33 mouse cellular contexts compared by ENCODE assay signal in the genomic region with DNA sequence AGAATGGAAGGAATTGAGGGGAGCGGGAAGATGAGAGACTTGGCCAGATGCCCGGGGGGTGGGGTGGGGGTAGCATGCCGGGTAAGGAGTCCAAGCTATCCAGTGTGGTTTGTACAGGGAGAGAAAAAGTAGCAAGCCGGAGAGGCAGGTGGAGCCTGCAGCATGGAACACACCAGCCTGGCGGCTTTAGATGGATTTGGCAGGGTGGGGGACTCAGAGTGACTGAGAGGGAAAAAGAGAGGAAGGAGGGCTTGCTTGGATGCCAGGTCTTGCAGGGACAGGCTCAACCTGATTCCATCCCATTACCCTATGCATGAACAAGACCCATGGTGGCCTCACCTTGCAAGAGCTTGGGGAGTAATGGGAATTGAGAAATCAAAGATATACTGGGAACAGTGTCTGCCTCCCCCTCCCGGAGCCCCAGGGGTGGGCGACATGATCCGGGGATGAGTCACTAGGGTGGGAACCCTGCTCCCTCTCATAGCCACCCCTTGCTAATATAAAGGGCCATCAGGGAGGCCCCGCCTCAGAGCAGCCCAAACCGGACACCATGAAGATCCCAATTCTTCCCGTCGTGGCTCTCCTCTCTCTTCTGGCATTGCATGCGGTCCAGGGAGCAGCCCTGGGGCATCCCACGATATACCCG. TPM values are rescaled to one million over a fixed set of nuclear protein-coding genes. Genes with fewer than 3 reads are reported as not detected.
DNase-seq lines count a peak whose midpoint lies in the region; ATAC-seq and TF ChIP-seq lines count a peak whose summit lies in the region.
"Had no signal": no experiment of that assay in that cellular context is flagged by ENCODE, and none has a peak within 500 bp of the region (broad histone marks: within the 10 kb centered on the region; RNA-seq: fewer than 3 reads in every experiment).

Krtdap (plus strand) TSS at position 520 of the 646 bp plus-strand sequence.

- no peak within 1 kb of the TSS for H3K4me3 ChIP-seq in gastrocnemius, adult 2 months
- H3K4me3 ChIP-seq in thymus, adult 2 months (ENCODE audit: control insufficient read depth, insufficient read depth, low read length): no peak within 1 kb of the TSS
- peak within 1 kb of the TSS; percentile 29 for H3K4me3 ChIP-seq in embryonic facial prominence, embryonic 15.5 days (replicated peaks)
- H3K4me3 ChIP-seq in stomach, postnatal 0 days (ENCODE audit: low read depth, low read length): peak within 1 kb of the TSS; percentile 31
- H3K4me3 ChIP-seq: forebrain, embryonic 10.5 days; heart, adult 2 months; heart, embryonic 12.5 days; hindbrain, embryonic 13.5 days; liver, embryonic 13.5 days had no signal

- H3K36me3 ChIP-seq in thymus, adult 2 months (ENCODE audit: control insufficient read depth, insufficient read depth, low read length): no peaks in the 10 kb centered on the region
- H3K36me3 ChIP-seq in embryonic facial prominence, embryonic 15.5 days: no peaks in the 10 kb centered on the region
- H3K36me3 ChIP-seq in stomach, postnatal 0 days (ENCODE audit: control insufficient read depth, insufficient read depth, low read length): no peaks in the 10 kb centered on the region
- H3K36me3 ChIP-seq: forebrain, embryonic 10.5 days; heart, embryonic 12.5 days; hindbrain, embryonic 13.5 days; liver, embryonic 13.5 days had no signal

- ATAC-seq in embryonic facial prominence, embryonic 15.5 days (ENCODE audit: insufficient number of reproducible peaks, low FRiP score, low TSS enrichment, low read depth): peak; percentile 31; the same call in 1 of the 2 replicates
- peak; percentile 41; the same call in 1 of the 2 replicates for ATAC-seq in stomach, postnatal 0 days (ENCODE audit: low FRiP score, low TSS enrichment)
- no peak for ATAC-seq in erythroblast, adult 5-6 weeks (replicated peaks; ENCODE audit: low FRiP score, poor library complexity, severe bottlenecking)
- ATAC-seq: forebrain, embryonic 16.5 days; intestine, postnatal 0 days; Patski had no signal

- no peak within 1 kb of the TSS for H3K9ac ChIP-seq in embryonic facial prominence, embryonic 15.5 days
- peak within 1 kb of the TSS; percentile 50 for H3K9ac ChIP-seq in stomach, postnatal 0 days (ENCODE audit: low read length)
- H3K9ac ChIP-seq: heart, embryonic 12.5 days; hindbrain, embryonic 13.5 days; liver, embryonic 13.5 days had no signal

- no peak for TF ChIP-seq POLR2A in thymus, adult 2 months (IDR thresholded peaks at IDR 0.05; ENCODE audit: control insufficient read depth, extremely low read depth, insufficient read depth, low read length, poor library complexity)

- WGBS in thymus, adult 2 months: 80% methylated on average over 15 of the region's 15 CpGs
- WGBS in embryonic facial prominence, embryonic 15.5 days: 30% methylated on average over 15 of the region's 15 CpGs
- 38% methylated on average over 15 of the region's 15 CpGs for WGBS in stomach, postnatal 0 days

- no peaks in the 10 kb centered on the region for H3K4me1 ChIP-seq in thymus, adult 2 months (replicated peaks; ENCODE audit: control insufficient read depth, insufficient read depth, low read length)
- peaks cover 5% of the 10 kb centered on the region; the same call in 1 of the 2 replicates for H3K4me1 ChIP-seq in embryonic facial prominence, embryonic 15.5 days
- H3K4me1 ChIP-seq in stomach, postnatal 0 days (replicated peaks; ENCODE audit: control insufficient read depth, insufficient read depth): no peaks in the 10 kb centered on the region
- H3K4me1 ChIP-seq: heart, embryonic 12.5 days; liver, embryonic 13.5 days had no signal

- H3K9me3 ChIP-seq in embryonic facial prominence, embryonic 15.5 days (replicated peaks): no peaks in the 10 kb centered on the region
- no peaks in the 10 kb centered on the region for H3K9me3 ChIP-seq in stomach, postnatal 0 days (ENCODE audit: control insufficient read depth, low read length)
- H3K9me3 ChIP-seq: forebrain, embryonic 10.5 days; heart, embryonic 12.5 days; hindbrain, embryonic 13.5 days; liver, embryonic 13.5 days had no signal

- intact Hi-C loops in gastrocnemius, adult 2 months (cut with DNase I): no loop called here
- intact Hi-C loops in gastrocnemius, postnatal 36 days (cut with DNase I): no loop called here

- peak within 1 kb of the TSS; percentile 15; the same call in 1 of the 2 replicates for H3K4me2 ChIP-seq in embryonic facial prominence, embryonic 15.5 days (replicated peaks)
- peak within 1 kb of the TSS; percentile 31 for H3K4me2 ChIP-seq in stomach, postnatal 0 days (replicated peaks; ENCODE audit: low read depth)
- H3K4me2 ChIP-seq: heart, embryonic 12.5 days; hindbrain, embryonic 13.5 days; liver, embryonic 13.5 days had no signal

- H3K27me3 ChIP-seq in thymus, adult 2 months (ENCODE audit: control insufficient read depth, insufficient read depth, low read length): no peaks in the 10 kb centered on the region
- no peaks in the 10 kb centered on the region for H3K27me3 ChIP-seq in embryonic facial prominence, embryonic 15.5 days
- no peaks in the 10 kb centered on the region for H3K27me3 ChIP-seq in stomach, postnatal 0 days (ENCODE audit: control insufficient read depth, insufficient read depth, low read length)

- DNase-seq in gastrocnemius, adult 2 months: peak; percentile 21
- DNase-seq in gastrocnemius, postnatal 36 days: no peak
- no peak for DNase-seq in thymus, adult 2 months
- no peak for DNase-seq in thymus, postnatal 10 days (ENCODE audit: low spot score in 2 of 2)
- no peak for DNase-seq in stomach, postnatal 0 days (ENCODE audit: low spot score)
- DNase-seq: adrenal gland, postnatal 10 days; cerebellum, adult 11-12 months; cerebellum, adult 9-11 months; gastrocnemius, postnatal 14 days; heart, adult 2 months; heart, postnatal 4 days; kidney, adult 9 months; kidney, postnatal 10 days; layer of hippocampus, postnatal 36 days; liver, embryonic 13.5 days; lung, adult 18-20 months; lung, postnatal 10 days; midbrain, embryonic 14.5 days; right cerebral cortex, postnatal 25 days; thymus, postnatal 14 days had no signal

- TF ChIP-seq CTCF in gastrocnemius, adult 2 months (IDR thresholded peaks at IDR 0.05): no peak
- no peak for TF ChIP-seq CTCF in thymus, adult 2 months (IDR thresholded peaks at IDR 0.05; ENCODE audit: borderline replicate concordance, control insufficient read depth, extremely low read depth, insufficient read depth, low read length, poor library complexity)
- no peak for TF ChIP-seq CTCF in stomach, postnatal 0 days (IDR thresholded peaks at IDR 0.05; ENCODE audit: low read depth)

- H3K27ac ChIP-seq in gastrocnemius, adult 2 months: no peak within 1 kb of the TSS
- no peak within 1 kb of the TSS for H3K27ac ChIP-seq in thymus, adult 2 months (ENCODE audit: control insufficient read depth, insufficient read depth, low read length)
- H3K27ac ChIP-seq in embryonic facial prominence, embryonic 15.5 days (replicated peaks): peak within 1 kb of the TSS; percentile 65
- H3K27ac ChIP-seq in stomach, postnatal 0 days (replicated peaks): peak within 1 kb of the TSS; percentile 79
- H3K27ac ChIP-seq: forebrain, embryonic 10.5 days; heart, adult 2 months; liver, embryonic 13.5 days had no signal

- peak; percentile 74 for TF ChIP-seq EP300 in stomach, postnatal 0 days (optimal IDR thresholded peaks at IDR 0.05)

RNA-seq across cellular contexts. Expression of gene Krtdap, which starts in this region (rescaled TPM):
- total RNA-seq in gastrocnemius, adult 2 months (2021): under 1 TPM in 1 of 2 experiments, not detected in 1; 0.78 TPM
- not detected for total RNA-seq in gastrocnemius, postnatal 36 days (2021)
- 11.9 and 18.3 TPM in 2 replicates for polyA plus RNA-seq in thymus, adult 2 months (2012; rRNA removed)
- 1,669 and 1,901 TPM in 2 replicates for polyA plus RNA-seq in embryonic facial prominence, embryonic 15.5 days (2015; fragmentation: Nextera tagmentation; extraction: Ambion mirVana)
- polyA plus RNA-seq in stomach, postnatal 0 days (2015; fragmentation: Nextera tagmentation; extraction: Ambion mirVana): 12,744 and 13,054 TPM in 2 replicates
- not detected in 2 replicates for total RNA-seq in erythroblast, adult 5-6 weeks (2015; ENCODE audit: low replicate concordance)
- total RNA-seq in erythroblast, adult 5-6 weeks (2017; ENCODE audit: low replicate concordance): not detected in 2 replicates
- total RNA-seq: common myeloid progenitor, adult 5-6 weeks; heart, adult 2 months; heart, postnatal 4 days; layer of hippocampus, postnatal 36 days; MEL; monocyte, adult 5-6 weeks; neutrophil, adult 5-6 weeks had no signal
- polyA plus RNA-seq: forebrain, embryonic 10.5 days; forebrain, embryonic 16.5 days; heart, adult 2 months; heart, embryonic 12.5 days; hindbrain, embryonic 13.5 days; limb, embryonic 11.5 days; midbrain, embryonic 14.5 days; Patski had no signal

Comparison
In these comparisons a context has a peak if more than half of its experiments do, and no peak if none do; other contexts are left out.
1. RNA of gene Krtdap (polyA plus RNA-seq): 12,744 to 13,054 TPM in stomach, postnatal 0 days and 1,669 to 1,901 TPM in embryonic facial prominence, embryonic 15.5 days; 11.9 to 18.3 TPM in thymus, adult 2 months; every median in the first group is over 10 times any median in the second.
2. Peak in DNase-seq in gastrocnemius, adult 2 months; RNA of the gene not detected or under 1 TPM.
3. H3K27ac ChIP-seq: peak in embryonic facial prominence, embryonic 15.5 days (single experiment) and stomach, postnatal 0 days (single experiment); none in gastrocnemius, adult 2 months (single experiment) and thymus, adult 2 months (single experiment).
4. H3K4me3 ChIP-seq: peak in embryonic facial prominence, embryonic 15.5 days (single experiment) and stomach, postnatal 0 days (single experiment); none in gastrocnemius, adult 2 months (single experiment) and thymus, adult 2 months (single experiment).